Mouse (Mus musculus) liver, adult 2 months (tissue): ENCODE measurements around the gene Naxd. TPM values are rescaled to one million over a fixed set of nuclear protein-coding genes. Genes with fewer than 3 reads are reported as not detected.
A peak's percentile ranks its signal among the peaks of the same experiment; 100 is the strongest.
"Not testable (repeated sequence)": the region's sequence is repeated elsewhere in the genome, so short reads cannot be mapped to it uniquely, and the experiment has no call there.

ENCODE experiments used
- DNase-seq: peaks from one replicate; pipeline ENCODE4 v3.0.0-alpha.2; 2011; ENCODE audit warnings: low read depth, low spot score; ENCODE audit errors: extremely low read depth
- H3K27ac ChIP-seq: fragments of 200-500 bp; replicated peaks from 2 replicates; pipeline ENCODE4 v1.5.1; 2012; ENCODE audit warnings: low read depth, mild to moderate bottlenecking, control low read depth, inconsistent platforms, low read length; ENCODE audit not compliant: insufficient read depth
- H3K27me3 ChIP-seq: fragments of 200-500 bp; 2 replicates; pipeline ENCODE4 v1.6.1; 2012; ENCODE audit warnings: mild to moderate bottlenecking, moderate library complexity, low read length, inconsistent platforms; ENCODE audit not compliant: control insufficient read depth, insufficient read depth
- H3K36me3 ChIP-seq: fragments of 200-500 bp; 2 replicates; pipeline ENCODE4 v1.6.1; 2012; ENCODE audit warnings: low read length, inconsistent platforms; ENCODE audit not compliant: control insufficient read depth, insufficient read depth
- H3K4me1 ChIP-seq: fragments of 200-500 bp; 2 replicates; pipeline ENCODE4 v1.6.1; 2011; ENCODE audit warnings: low read length; ENCODE audit not compliant: control insufficient read depth, insufficient read depth
- H3K4me3 ChIP-seq: fragments of 200-500 bp; 2 replicates; pipeline ENCODE4 v1.5.1; 2011; ENCODE audit warnings: low read depth, mild to moderate bottlenecking, control low read depth, low read length, moderate library complexity; ENCODE audit not compliant: insufficient read depth
- H3K79me2 ChIP-seq: fragments of 200-500 bp; 2 replicates; pipeline ENCODE4 v1.6.1; 2012; ENCODE audit warnings: inconsistent platforms, mild to moderate bottlenecking, low read length, moderate library complexity; ENCODE audit not compliant: control insufficient read depth, insufficient read depth
- H3K9ac ChIP-seq: fragments of 200-500 bp; 2 replicates; pipeline ENCODE4 v1.6.1; 2012; ENCODE audit warnings: low read depth, mild to moderate bottlenecking, control low read depth, inconsistent platforms, low read length
- CTCF ChIP-seq: fragments of 200-500 bp; IDR thresholded peaks from 2 replicates; pipeline ENCODE4 v1.5.1; 2011; ENCODE audit warnings: low read depth, low read length, control low read depth
- POLR2A ChIP-seq: fragments of 200-500 bp; IDR thresholded peaks from 2 replicates; pipeline ENCODE4 v1.6.1; 2011; ENCODE audit warnings: low read length, control low read depth; ENCODE audit not compliant: insufficient read depth; ENCODE audit errors: extremely low read depth
- WGBS: fragments of 180-500 bp; shearing (Covaris S2); methylation state at CpG from one replicate; pipeline ENCODE4 v1.1.7; 2018; 5-methylcytosine and 5-hydroxymethylcytosine counted together
- polyA plus RNA-seq: library from polyadenylated mRNA; depleted of rRNA; stranded (reverse); fragments of >200 nt; gene quantifications from 2 replicates; pipeline ENCODE4 v1.2.3, GENCODE M21; 2012
- total RNA-seq: library from RNA; depleted of rRNA; stranded (reverse); fragments of >200 nt; gene quantifications from 2 replicates; pipeline ENCODE4 v1.2.3, GENCODE M21; 2014

Gene Naxd
- total and polyA plus RNA-seq, 2 experiments, result 84.7 to 110 TPM

DNA sequence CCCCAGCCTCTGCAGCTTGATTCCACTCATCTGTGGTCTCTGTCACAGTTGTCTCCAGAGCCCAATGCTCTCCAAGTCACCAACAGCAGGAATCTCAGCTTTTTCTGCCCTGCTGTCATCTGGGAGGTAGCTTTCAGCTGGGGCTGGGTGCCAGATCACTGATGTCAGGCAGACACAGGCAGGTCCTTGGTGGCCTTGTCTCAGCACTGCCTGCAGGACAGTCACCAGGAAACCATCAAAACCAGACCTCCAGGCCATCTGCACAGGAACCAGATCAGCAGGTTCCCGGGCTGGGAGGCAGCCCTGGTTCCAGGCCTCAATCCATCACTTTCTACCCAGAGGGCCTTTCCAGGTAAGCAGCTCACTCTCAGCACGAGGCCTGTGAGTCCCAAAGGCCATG lies 35.5 kb upstream of the Naxd start:
- DNase-seq, result no peak
- Histone ChIP-seq H3K4me3 (no peak overlapping the region), H3K9ac (no peak overlapping the region), H3K36me3 (no peaks in the 10 kb centered on the region), H3K27me3 (no peaks in the 10 kb centered on the region), H3K79me2 (peaks cover 26% of the 10 kb centered on the region), H3K4me1 (peaks cover 49% of the 10 kb centered on the region), H3K27ac (no peak overlapping the region)
- 71% methylated on average over 2 of the region's 2 CpGs for WGBS
- TF ChIP-seq POLR2A, result no peak

- H3K4me3 ChIP-seq, result no peak overlapping the region
- peaks cover 45% of the 10 kb centered on the region for H3K4me1 ChIP-seq
- H3K36me3 ChIP-seq, result no peaks in the 10 kb centered on the region
- TF ChIP-seq POLR2A (no peak), CTCF (no peak)
- no peak overlapping the region; the same call in 1 of the 2 replicates for H3K27ac ChIP-seq
- H3K9ac ChIP-seq, result no peak overlapping the region
- 57% methylated on average over 4 of the region's 4 CpGs for WGBS
- H3K79me2 ChIP-seq, result peaks cover 32% of the 10 kb centered on the region
- DNase-seq, result peak; percentile 66
- H3K27me3 ChIP-seq, result no peaks in the 10 kb centered on the region
These were observed 34.7 kb upstream of the Naxd start for GRCm38 (mm10) chr8:11462641-11463040.

DNA sequence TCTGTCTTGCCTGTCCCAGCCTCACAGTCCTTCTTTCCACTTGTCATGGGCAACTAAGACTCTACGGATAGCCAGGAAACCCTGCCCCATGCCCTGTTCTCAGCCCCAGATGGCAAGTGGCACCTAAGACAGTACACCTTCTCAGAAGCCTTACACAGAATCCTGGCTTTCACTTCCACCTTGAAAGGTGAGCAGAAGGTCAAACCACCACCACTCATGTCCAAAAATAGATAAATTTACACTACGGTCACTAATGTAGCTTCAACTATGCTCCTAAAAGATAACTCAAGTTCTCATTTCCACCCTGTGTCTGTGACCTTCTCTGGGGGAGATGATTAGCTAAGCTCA lies 33.8 kb upstream of the Naxd start:
- no peak overlapping the region for H3K9ac ChIP-seq
- WGBS, result 72% methylated on average over 2 of the region's 2 CpGs
- no peaks in the 10 kb centered on the region for H3K27me3 ChIP-seq
- no peaks in the 10 kb centered on the region for H3K36me3 ChIP-seq
- no peak for TF ChIP-seq CTCF
- DNase-seq, result no peak
- peak overlapping the region; percentile 62 for H3K27ac ChIP-seq
- H3K4me3 ChIP-seq, result no peak overlapping the region
- peaks cover 38% of the 10 kb centered on the region for H3K4me1 ChIP-seq
- peaks cover 40% of the 10 kb centered on the region for H3K79me2 ChIP-seq

DNA sequence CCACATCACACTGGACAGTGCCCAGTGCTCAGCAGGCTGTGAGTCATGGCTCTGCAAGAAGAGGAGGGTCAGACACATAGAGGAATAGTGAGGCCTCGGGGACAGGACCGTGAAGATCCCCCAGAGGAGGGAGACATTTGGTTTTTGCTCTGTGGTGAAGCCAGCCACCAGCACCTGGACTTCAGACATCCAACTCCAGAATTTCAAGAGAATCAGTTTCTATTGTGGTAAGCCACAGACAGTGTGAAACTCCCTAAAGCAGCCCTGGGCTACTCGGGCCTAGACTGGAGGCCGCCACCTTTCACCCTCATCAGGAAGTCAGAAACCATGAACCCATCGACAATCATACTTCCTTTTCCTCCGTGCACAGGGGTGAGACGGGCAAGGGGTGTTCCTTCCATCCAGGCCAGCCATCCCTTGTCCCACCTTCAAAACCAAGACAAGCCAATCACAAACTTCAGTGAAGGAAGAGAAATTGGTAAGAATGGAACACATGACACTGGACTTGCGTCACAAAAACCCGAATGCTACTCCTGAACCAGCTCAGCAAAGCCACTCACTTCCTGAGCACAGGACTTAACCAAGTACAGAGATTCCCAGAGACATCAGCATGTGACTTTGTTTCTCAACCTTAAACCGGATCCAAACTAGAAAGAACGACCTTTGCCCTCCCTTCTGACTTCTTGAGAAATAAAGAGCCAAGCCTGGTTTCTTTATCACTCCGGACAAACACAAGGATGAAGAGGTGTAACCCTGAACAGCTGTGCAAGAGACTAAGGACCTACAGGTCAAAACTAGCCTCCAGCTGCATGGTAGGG lies 33.2 kb upstream of the Naxd start:
- H3K4me1 ChIP-seq, result peaks cover 38% of the 10 kb centered on the region
- TF ChIP-seq CTCF (no peak), POLR2A (no peak)
- no peak overlapping the region for H3K9ac ChIP-seq
- 46% methylated on average over 12 of the region's 12 CpGs for WGBS
- H3K36me3 ChIP-seq, result no peaks in the 10 kb centered on the region
- no peak overlapping the region for H3K4me3 ChIP-seq
- DNase-seq, result peak; percentile 76
- no peaks in the 10 kb centered on the region for H3K27me3 ChIP-seq
- peaks cover 40% of the 10 kb centered on the region for H3K79me2 ChIP-seq
- peak overlapping the region; percentile 73 for H3K27ac ChIP-seq

- WGBS, result 49% methylated on average over 3 of the region's 3 CpGs
- peaks cover 34% of the 10 kb centered on the region for H3K4me1 ChIP-seq
- H3K27ac ChIP-seq, result peak overlapping the region; percentile 73
These were observed 32.7 kb upstream of the Naxd start for GRCm38 (mm10) chr8:11464707-11464964.

DNA sequence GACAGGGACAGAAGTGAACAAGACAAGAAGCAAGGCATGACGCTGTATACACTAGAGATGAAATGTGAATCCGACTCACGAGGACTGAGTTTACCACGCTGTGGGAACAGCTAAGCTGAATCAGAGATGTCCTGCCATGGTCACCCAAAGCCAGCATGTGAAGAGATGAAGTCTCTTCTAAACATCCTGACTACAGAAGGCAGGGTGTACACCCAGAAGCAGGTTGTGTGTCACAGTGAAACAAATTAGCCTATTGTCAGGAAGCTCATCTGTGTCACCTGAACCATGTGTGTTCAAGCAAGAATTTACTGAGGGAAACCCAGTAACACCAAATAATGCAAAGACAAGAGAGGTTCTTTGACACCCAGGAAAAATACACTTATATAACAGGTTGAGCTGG lies 31.7 kb upstream of the Naxd start:
- Histone ChIP-seq H3K27ac (no peak overlapping the region), H3K36me3 (no peaks in the 10 kb centered on the region), H3K4me1 (peaks cover 30% of the 10 kb centered on the region), H3K4me3 (no peak overlapping the region), H3K79me2 (peaks cover 40% of the 10 kb centered on the region), H3K27me3 (no peaks in the 10 kb centered on the region), H3K9ac (no peak overlapping the region)
- TF ChIP-seq POLR2A (no peak), CTCF (no peak)
- 95% methylated on average over 4 of the region's 4 CpGs for WGBS
- DNase-seq, result no peak

More at GRCm38 (mm10) chr8:11464707-11464964, 32.7 kb upstream of the Naxd start:
- Histone ChIP-seq H3K36me3 (no peaks in the 10 kb centered on the region), H3K27me3 (no peaks in the 10 kb centered on the region), H3K4me3 (no peak overlapping the region), H3K79me2 (peaks cover 45% of the 10 kb centered on the region), H3K9ac (0 out of 2 replicates have a peak overlapping the region, but pooled peaks have one; percentile 1)
- TF ChIP-seq POLR2A (no peak), CTCF (no peak)
- no peak for DNase-seq

DNA sequence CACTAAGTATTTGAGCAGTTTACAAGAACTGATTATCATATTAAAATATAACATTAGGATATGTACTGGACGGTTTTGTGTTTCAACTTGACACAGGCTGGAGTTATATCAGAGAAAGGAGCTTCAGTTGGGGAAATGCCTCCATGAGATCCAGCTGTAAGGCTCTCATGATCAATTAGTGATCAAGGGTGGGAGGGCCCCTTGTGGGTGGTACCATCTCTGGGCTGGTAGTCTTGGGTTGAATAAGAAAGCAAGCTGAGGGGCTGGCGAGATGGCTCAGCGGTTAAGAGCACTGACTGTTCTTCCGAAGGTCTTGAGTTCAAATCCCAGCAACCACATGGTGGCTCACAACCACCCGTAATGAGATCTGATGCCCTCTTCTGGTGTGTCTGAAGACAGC lies 30.8 kb upstream of the Naxd start:
- WGBS, result 96% methylated on average over 5 of the region's 5 CpGs
- not testable (repeated sequence) for H3K27ac ChIP-seq

More for the DNA sequence above, 30.8 kb upstream of the Naxd start:
- H3K36me3 ChIP-seq, DNase-seq, H3K9ac ChIP-seq, H3K4me3 ChIP-seq, H3K27me3 ChIP-seq: not testable (repeated sequence)
- H3K79me2 ChIP-seq, result peaks cover 36% of the 10 kb centered on the region
- H3K4me1 ChIP-seq, result peaks cover 35% of the 10 kb centered on the region
